Mouse (Mus musculus) forebrain, postnatal 0 days (tissue): ENCODE results near the gene Gstm3. TPM values are rescaled to one million over a fixed set of nuclear protein-coding genes. Genes with fewer than 3 reads are reported as not detected.

Experiments used
- ATAC-seq: fragments of 200-750 bp; cut with Nextera tagmentation; 2 replicates; pipeline ENCODE4 v1.8.0; 2017; ENCODE audit warnings: mild to moderate bottlenecking, moderate library complexity
- DNase-seq: peaks from one replicate; pipeline ENCODE4 v3.0.0-alpha.2; 2015
- H3K27ac ChIP-seq: fragments of 300-500 bp; sonication (generic); 2 replicates; pipeline ENCODE4 v1.5.1; 2014; ENCODE audit warnings: low read depth, mild to moderate bottlenecking, antibody characterized with exemption, low read length, moderate library complexity, mixed read lengths
- H3K27me3 ChIP-seq: fragments of 300-500 bp; sonication (generic); 2 replicates; pipeline ENCODE4 v1.6.1; 2014; ENCODE audit warnings: mild to moderate bottlenecking, low read length, mixed read lengths; ENCODE audit not compliant: insufficient read depth
- H3K36me3 ChIP-seq: fragments of 300-500 bp; sonication (generic); 2 replicates; pipeline ENCODE4 v1.6.1; 2014; ENCODE audit warnings: mild to moderate bottlenecking, moderate library complexity; ENCODE audit not compliant: insufficient read depth
- H3K4me1 ChIP-seq: fragments of 300-500 bp; sonication (generic); 2 replicates; pipeline ENCODE4 v1.6.1; 2014; ENCODE audit warnings: antibody characterized with exemption; ENCODE audit not compliant: insufficient read depth
- H3K4me2 ChIP-seq: fragments of 300-500 bp; sonication (generic); 2 replicates; pipeline ENCODE4 v1.6.1; 2014; ENCODE audit warnings: low read depth, mild to moderate bottlenecking, moderate library complexity
- H3K4me3 ChIP-seq: fragments of 300-500 bp; sonication (generic); 2 replicates; pipeline ENCODE4 v1.5.1; 2014; ENCODE audit warnings: low read depth, low read length, mixed read lengths
- H3K9ac ChIP-seq: fragments of 300-500 bp; sonication (generic); 2 replicates; pipeline ENCODE4 v1.6.1; 2014; ENCODE audit warnings: mild to moderate bottlenecking
- H3K9me3 ChIP-seq: fragments of 300-500 bp; sonication (generic); 2 replicates; pipeline ENCODE4 v1.6.1; 2016; ENCODE audit warnings: low read length
- CTCF ChIP-seq: sonication (generic); IDR thresholded peaks from 2 replicates; pipeline ENCODE4 v1.5.1; 2016; ENCODE audit warnings: antibody characterized with exemption, control low read depth, low read depth
- WGBS: fragments of 180-500 bp; shearing (Covaris S2); extraction: QIAGEN DNeasy Blood & Tissue Kit; methylation state at CpG from one replicate; pipeline ENCODE4 v1.1.7; 2014; 5-methylcytosine and 5-hydroxymethylcytosine counted together
- polyA plus RNA-seq: library from polyadenylated mRNA; unstranded; fragments of >200 nt; fragmentation: Nextera tagmentation; extraction: Ambion mirVana; gene quantifications from 2 replicates; pipeline ENCODE4 v1.2.1, GENCODE M21; 2015
- total RNA-seq: library from RNA; depleted of rRNA; stranded (reverse); fragments of >200 nt; gene quantifications from 2 replicates; pipeline ENCODE4 v1.2.3, GENCODE M21; 2014; rRNA removed

Gstm3 gene
- total and polyA plus RNA-seq, 2 experiments from 2014 or later: not detected

DNA sequence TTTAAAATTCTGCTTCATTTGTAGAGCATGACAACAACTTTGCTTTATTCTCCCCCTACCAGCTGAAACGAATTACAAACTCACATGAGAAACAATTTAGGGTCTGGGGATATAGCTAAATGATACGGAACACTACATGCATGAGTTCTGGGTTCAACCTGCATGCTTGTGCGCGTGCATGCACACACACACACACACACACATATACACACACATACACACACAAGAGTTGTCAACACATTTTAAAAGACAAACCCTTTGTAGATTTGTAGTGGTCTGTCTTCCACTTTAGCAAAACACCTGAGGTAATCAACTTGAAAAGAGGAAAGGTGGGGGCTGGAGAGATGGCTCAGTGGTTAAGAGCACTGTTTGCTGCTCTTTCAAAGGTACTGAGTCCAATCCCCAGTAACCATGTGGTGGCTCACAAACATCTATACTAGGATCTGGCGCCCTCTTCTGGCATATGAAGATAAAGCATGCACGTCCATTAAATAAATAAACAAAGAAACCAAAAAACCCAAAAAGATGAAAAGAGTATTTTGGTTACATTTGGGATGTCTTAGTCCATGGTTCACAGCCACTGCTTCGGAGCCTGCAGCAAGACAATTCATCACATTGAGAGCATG lies 51.2 kb downstream of the Gstm3 start:
- no peaks in the 10 kb centered on the region for H3K27me3 ChIP-seq
- no peak overlapping the region for H3K4me3 ChIP-seq
- H3K4me2 ChIP-seq: no peak overlapping the region
- WGBS: 52% methylated on average over 7 of the region's 7 CpGs
- H3K9ac ChIP-seq: no peak overlapping the region
- no peak overlapping the region for H3K27ac ChIP-seq
- peak; percentile 83 for DNase-seq
- H3K36me3 ChIP-seq: no peaks in the 10 kb centered on the region
- ATAC-seq: peak; percentile 74
- TF ChIP-seq CTCF: peak; percentile 81
- H3K4me1 ChIP-seq: no peaks in the 10 kb centered on the region
- H3K9me3 ChIP-seq: no peaks in the 10 kb centered on the region

DNA sequence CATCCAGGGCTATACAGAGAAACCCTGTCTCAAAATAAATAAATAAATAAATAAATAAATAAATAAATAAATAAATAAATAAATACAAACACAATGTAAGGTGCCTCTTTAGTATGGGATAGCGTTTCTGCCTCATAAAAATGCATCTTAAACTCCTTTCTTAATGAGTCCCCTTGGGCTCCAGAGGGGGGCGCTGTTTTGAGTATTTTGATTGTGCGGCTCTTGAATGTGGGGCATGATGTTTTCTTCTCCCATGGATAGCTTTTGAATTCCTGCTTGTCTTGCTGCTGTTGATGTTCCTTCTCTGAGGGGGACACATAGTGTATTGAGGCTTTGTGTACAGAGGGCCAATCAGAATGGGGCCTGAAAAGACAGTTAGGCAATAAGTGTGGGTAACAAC lies 52.0 kb downstream of the Gstm3 start:
- Histone ChIP-seq H3K4me2 (no peak overlapping the region), H3K4me1 (no peaks in the 10 kb centered on the region), H3K27me3 (no peaks in the 10 kb centered on the region), H3K36me3 (no peaks in the 10 kb centered on the region), H3K9ac (no peak overlapping the region), H3K9me3 (no peaks in the 10 kb centered on the region), H3K27ac (no peak overlapping the region), H3K4me3 (no peak overlapping the region)
- DNase-seq (no peak), ATAC-seq (peak; percentile 20; the same call in 1 of the 2 replicates)
- peak; percentile 39 for TF ChIP-seq CTCF
- 84% methylated on average over 3 of the region's 3 CpGs for WGBS

DNA sequence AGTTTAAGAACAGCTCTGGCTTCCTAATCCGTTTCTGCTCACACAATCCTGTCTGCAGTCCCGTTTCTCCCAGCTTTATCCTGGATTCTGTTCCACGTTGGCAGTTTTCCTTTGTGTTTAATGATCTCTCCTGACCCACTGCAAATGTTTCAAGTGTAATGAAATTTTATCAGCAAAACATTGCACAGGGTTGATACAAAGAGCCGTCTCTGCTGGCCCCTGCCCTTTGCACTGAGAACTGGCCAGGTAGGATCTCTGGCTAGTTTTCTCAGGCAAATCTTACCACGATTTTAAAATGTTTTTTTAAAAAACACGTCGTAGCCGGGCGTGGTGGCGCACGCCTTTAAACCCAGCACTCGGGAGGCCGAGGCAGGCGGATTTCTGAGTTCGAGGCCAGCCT lies 52.4 kb downstream of the Gstm3 start:
- H3K27me3 ChIP-seq: no peaks in the 10 kb centered on the region
- H3K36me3 ChIP-seq: no peaks in the 10 kb centered on the region
- no peak overlapping the region for H3K4me3 ChIP-seq
- H3K4me2 ChIP-seq: no peak overlapping the region
- no peak for ATAC-seq
- no peak for DNase-seq
- no peaks in the 10 kb centered on the region for H3K4me1 ChIP-seq
- no peak overlapping the region for H3K27ac ChIP-seq
- no peak overlapping the region for H3K9ac ChIP-seq
- no peaks in the 10 kb centered on the region for H3K9me3 ChIP-seq
- WGBS: 79% methylated on average over 15 of the region's 15 CpGs
- no peak for TF ChIP-seq CTCF

Other genes with a start within 250 kb of the Gstm3 start
- 6.3 and 11.7 TPM in 2 replicates for gene Csf1, start 208.8 kb downstream of the Gstm3 start, total RNA-seq
- gene Csf1, start 208.8 kb downstream of the Gstm3 start, polyA plus RNA-seq: 7.2 and 8.6 TPM in 2 replicates
- gene Eps8l3, start 92.1 kb downstream of the Gstm3 start, total RNA-seq: not detected in 2 replicates
- gene Eps8l3, start 92.1 kb downstream of the Gstm3 start, polyA plus RNA-seq: not detected in 2 replicates
- 141 and 164 TPM in 2 replicates for gene Gstm5, start 73.5 kb downstream of the Gstm3 start, total RNA-seq
- gene Gstm5, start 73.5 kb downstream of the Gstm3 start, polyA plus RNA-seq: 250 and 273 TPM in 2 replicates
- 32.2 and 38.9 TPM in 2 replicates for gene Gstm7, start 37.5 kb downstream of the Gstm3 start, total RNA-seq
- 42.4 and 44.8 TPM in 2 replicates for gene Gstm7, start 37.5 kb downstream of the Gstm3 start, polyA plus RNA-seq
- 12.5 and 20.7 TPM in 2 replicates for gene Gstm6, start 25.5 kb downstream of the Gstm3 start, total RNA-seq
- gene Gstm6, start 25.5 kb downstream of the Gstm3 start, polyA plus RNA-seq: 12.5 and 20.0 TPM in 2 replicates
- 6.5 TPM in 2 replicates for gene Gstm2, start 17.2 kb upstream of the Gstm3 start, total RNA-seq
- gene Gstm2, start 17.2 kb upstream of the Gstm3 start, polyA plus RNA-seq: 11.9 and 12.0 TPM in 2 replicates
- gene Gstm1, start 48.7 kb upstream of the Gstm3 start, total RNA-seq: 57.9 and 58.1 TPM in 2 replicates
- gene Gstm1, start 48.7 kb upstream of the Gstm3 start, polyA plus RNA-seq: 190 and 241 TPM in 2 replicates
- gene Gstm4, start 75.6 kb upstream of the Gstm3 start, total RNA-seq: 5.5 and 5.6 TPM in 2 replicates
- 20.7 and 22.9 TPM in 2 replicates for gene Gstm4, start 75.6 kb upstream of the Gstm3 start, polyA plus RNA-seq
- gene Ampd2, start 117.4 kb upstream of the Gstm3 start, total RNA-seq: 46.6 and 48.7 TPM in 2 replicates
- gene Ampd2, start 117.4 kb upstream of the Gstm3 start, polyA plus RNA-seq: 38.8 and 47.0 TPM in 2 replicates
- 0.10 and 0.38 TPM in 2 replicates for gene Gnat2, start 123.5 kb upstream of the Gstm3 start, total RNA-seq
- gene Gnat2, start 123.5 kb upstream of the Gstm3 start, polyA plus RNA-seq: 0.16 and 0.27 TPM in 2 replicates
- 109 and 120 TPM in 2 replicates for gene Gnai3, start 176.9 kb upstream of the Gstm3 start, total RNA-seq
- gene Gnai3, start 176.9 kb upstream of the Gstm3 start, polyA plus RNA-seq: 104 and 118 TPM in 2 replicates
- gene Gpr61, start 185.6 kb upstream of the Gstm3 start, total RNA-seq: 8.1 and 9.8 TPM in 2 replicates
- 3.2 and 5.3 TPM in 2 replicates for gene Gpr61, start 185.6 kb upstream of the Gstm3 start, polyA plus RNA-seq
- 20.4 and 22.0 TPM in 2 replicates for gene Amigo1, start 217.1 kb upstream of the Gstm3 start, total RNA-seq
- gene Amigo1, start 217.1 kb upstream of the Gstm3 start, polyA plus RNA-seq: 9.4 and 12.1 TPM in 2 replicates
- gene Cyb561d1, start 231.9 kb upstream of the Gstm3 start, total RNA-seq: 4.1 and 5.4 TPM in 2 replicates
- 3.3 and 4.5 TPM in 2 replicates for gene Cyb561d1, start 231.9 kb upstream of the Gstm3 start, polyA plus RNA-seq
- 22.0 and 23.4 TPM in 2 replicates for gene Atxn7l2, start 241.7 kb upstream of the Gstm3 start, total RNA-seq
- 18.1 and 20.7 TPM in 2 replicates for gene Atxn7l2, start 241.7 kb upstream of the Gstm3 start, polyA plus RNA-seq